Mouse (Mus musculus) MEL (cell line): Measurements from ENCODE around the gene Prkx. TPM values are rescaled to one million over a fixed set of nuclear protein-coding genes. Genes with fewer than 3 reads are reported as not detected.
A peak's percentile ranks its signal among the peaks of the same experiment; 100 is the strongest.

Experiments
- DNase-seq: peaks from one replicate; pipeline ENCODE4 v3.0.0; 2011; ENCODE audit warnings: low read depth, low spot score
- H3K27ac ChIP-seq: 2 replicates; pipeline ENCODE4 v1.5.1; 2012; ENCODE audit warnings: low read depth, mild to moderate bottlenecking, control low read depth, low read length, moderate library complexity; ENCODE audit not compliant: control insufficient read depth
- H3K27me3 ChIP-seq, 2 experiments: fragments of 150-350 bp in 1 of 2; sonication (generic) in 1 of 2; 2 replicates each; pipeline ENCODE4 v1.6.1; 2012; ENCODE audit warnings: low read length in 2 of 2, mild to moderate bottlenecking in 2 of 2, improper control_type of control experiment in 1 of 2, moderate library complexity in 1 of 2; ENCODE audit not compliant: insufficient read depth in 2 of 2, control insufficient read depth in 1 of 2
- H3K36me3 ChIP-seq, 2 experiments: 2 replicates each; pipeline ENCODE4 v1.6.1; 2012 to 2014; ENCODE audit warnings: low read length in 2 of 2, improper control_type of control experiment in 1 of 2, inconsistent platforms in 1 of 2, mild to moderate bottlenecking in 1 of 2; ENCODE audit not compliant: insufficient read depth in 2 of 2, control insufficient read depth in 1 of 2
- H3K4me1 ChIP-seq, 2 experiments: fragments of 150-350 bp in 1 of 2; sonication (generic) in 1 of 2; 2 replicates each; pipeline ENCODE4 v1.6.1; 2012; ENCODE audit warnings: low read length in 2 of 2, improper control_type of control experiment in 1 of 2, mild to moderate bottlenecking in 1 of 2; ENCODE audit not compliant: insufficient read depth in 2 of 2, control insufficient read depth in 1 of 2
- H3K4me3 ChIP-seq, 2 experiments: fragments of 150-350 bp in 1 of 2; sonication (generic) in 1 of 2; 2 replicates each; pipeline ENCODE4 v1.5.1; 2012; ENCODE audit warnings: low read depth in 2 of 2, low read length in 2 of 2, mild to moderate bottlenecking in 2 of 2, moderate library complexity in 2 of 2, control low read depth in 1 of 2, improper control_type of control experiment in 1 of 2; ENCODE audit not compliant: control insufficient read depth in 1 of 2, insufficient read depth in 1 of 2
- H3K79me2 ChIP-seq: 2 replicates; pipeline ENCODE4 v1.6.1; 2012; ENCODE audit warnings: mild to moderate bottlenecking, low read length, moderate library complexity; ENCODE audit not compliant: control insufficient read depth, poor library complexity, insufficient read depth
- H3K9ac ChIP-seq: 2 replicates; pipeline ENCODE4 v1.6.1; 2012; ENCODE audit warnings: low read depth, mild to moderate bottlenecking, control low read depth, low read length, moderate library complexity; ENCODE audit not compliant: control insufficient read depth, poor library complexity, severe bottlenecking
- H3K9me3 ChIP-seq: fragments of 150-350 bp; sonication (generic); replicated peaks from 2 replicates; pipeline ENCODE4 v1.6.1; 2012; ENCODE audit warnings: mild to moderate bottlenecking, low read length, improper control_type of control experiment, moderate library complexity; ENCODE audit not compliant: insufficient read depth
- CHD1 ChIP-seq: IDR thresholded peaks from 2 replicates; pipeline ENCODE4 v1.6.1; 2012; ENCODE audit warnings: low read depth, mild to moderate bottlenecking, inconsistent platforms, low read length, improper control_type of control experiment
- CHD2 ChIP-seq: IDR thresholded peaks from 2 replicates; pipeline ENCODE4 v1.6.1; 2011; ENCODE audit warnings: low read length, improper control_type of control experiment
- CTCF ChIP-seq, 3 experiments: IDR thresholded peaks in 2 of 3; conservative IDR thresholded peaks in 1 of 3; 2 replicates each; pipeline ENCODE4 v1.5.1; 2011 to 2012; ENCODE audit warnings: low read length in 3 of 3, low read depth in 2 of 3, mild to moderate bottlenecking in 2 of 3, improper control_type of control experiment in 1 of 3, inconsistent platforms in 1 of 3, mixed read lengths in 1 of 3, moderate library complexity in 1 of 3; ENCODE audit not compliant: control insufficient read depth in 1 of 3, insufficient read depth in 1 of 3, poor library complexity in 1 of 3, severe bottlenecking in 1 of 3
- EP300 ChIP-seq, 2 experiments: IDR thresholded peaks; 2 replicates each; pipeline ENCODE4 v1.6.1; 2011; ENCODE audit warnings: improper control_type of control experiment in 2 of 2, low read length in 2 of 2, low read depth in 1 of 2, mild to moderate bottlenecking in 1 of 2
- ETS1 ChIP-seq: IDR thresholded peaks from 2 replicates; pipeline ENCODE4 v1.6.1; 2012; ENCODE audit warnings: low read depth, mild to moderate bottlenecking, inconsistent platforms, low read length, improper control_type of control experiment, moderate library complexity
- GABPA ChIP-seq: IDR thresholded peaks from 2 replicates; pipeline ENCODE4 v1.6.1; 2012; ENCODE audit warnings: low read depth, mild to moderate bottlenecking, inconsistent platforms, low read length, improper control_type of control experiment, moderate library complexity
- JUND ChIP-seq: IDR thresholded peaks from 2 replicates; pipeline ENCODE4 v1.6.1; 2011; ENCODE audit warnings: low read depth, mild to moderate bottlenecking, improper control_type of control experiment, low read length
- KAT2A ChIP-seq: conservative IDR thresholded peaks from 2 replicates; pipeline ENCODE4 v1.6.1; 2012; ENCODE audit warnings: low read depth, low read length, improper control_type of control experiment, inconsistent platforms
- MAX ChIP-seq: IDR thresholded peaks from 2 replicates; pipeline ENCODE4 v1.6.1; 2011; ENCODE audit warnings: low read length, improper control_type of control experiment
- MAZ ChIP-seq: IDR thresholded peaks from 2 replicates; pipeline ENCODE4 v1.6.1; 2012; ENCODE audit warnings: low read depth, mild to moderate bottlenecking, inconsistent platforms, low read length, improper control_type of control experiment
- MEF2A ChIP-seq: IDR thresholded peaks from 2 replicates; pipeline ENCODE4 v1.6.1; 2014; ENCODE audit warnings: low read depth, mild to moderate bottlenecking, inconsistent platforms, low read length, improper control_type of control experiment; ENCODE audit not compliant: poor library complexity, insufficient replicate concordance, severe bottlenecking; ENCODE audit errors: extremely low read depth
- MYB ChIP-seq: IDR thresholded peaks from 2 replicates; pipeline ENCODE4 v1.6.1; 2011; ENCODE audit warnings: mild to moderate bottlenecking, low read depth, low read length, improper control_type of control experiment
- NELFE ChIP-seq: IDR thresholded peaks from 2 replicates; pipeline ENCODE4 v1.6.1; 2011; ENCODE audit warnings: low read depth, low read length, improper control_type of control experiment
- POLR2A ChIP-seq, 2 experiments: IDR thresholded peaks; 2 replicates each; pipeline ENCODE4 v1.6.1; 2011 to 2012; ENCODE audit warnings: low read length in 2 of 2, mild to moderate bottlenecking in 2 of 2, control low read depth in 1 of 2, improper control_type of control experiment in 1 of 2, low read depth in 1 of 2, moderate library complexity in 1 of 2; ENCODE audit not compliant: control insufficient read depth in 1 of 2, insufficient read depth in 1 of 2, poor library complexity in 1 of 2
- POLR2AphosphoS2 ChIP-seq: IDR thresholded peaks from 2 replicates; pipeline ENCODE4 v1.6.1; 2011; ENCODE audit warnings: low read length, improper control_type of control experiment
- POLR2AphosphoS5 ChIP-seq: IDR thresholded peaks from 2 replicates; pipeline ENCODE4 v1.6.1; 2012; ENCODE audit warnings: low read depth, borderline replicate concordance, mild to moderate bottlenecking, inconsistent platforms, low read length, moderate library complexity, mixed read lengths
- RAD21 ChIP-seq: IDR thresholded peaks from 2 replicates; pipeline ENCODE4 v1.6.1; 2011; ENCODE audit warnings: mild to moderate bottlenecking, low read depth, low read length, improper control_type of control experiment
- RCOR1 ChIP-seq: IDR thresholded peaks from 2 replicates; pipeline ENCODE4 v1.6.1; 2012; ENCODE audit warnings: low read depth, mild to moderate bottlenecking, inconsistent platforms, low read length, improper control_type of control experiment
- SIN3A ChIP-seq: IDR thresholded peaks from 2 replicates; pipeline ENCODE4 v1.6.1; 2012; ENCODE audit warnings: low read length, improper control_type of control experiment, inconsistent platforms
- SMC3 ChIP-seq: IDR thresholded peaks from 2 replicates; pipeline ENCODE4 v1.6.1; 2011; ENCODE audit warnings: low read depth, low read length, improper control_type of control experiment
- TBP ChIP-seq: IDR thresholded peaks from 2 replicates; pipeline ENCODE4 v1.8.0; 2011; ENCODE audit warnings: low read depth, low read length, improper control_type of control experiment
- USF1 ChIP-seq: IDR thresholded peaks from 2 replicates; pipeline ENCODE4 v1.6.1; 2014; ENCODE audit warnings: low read depth, mild to moderate bottlenecking, inconsistent platforms, low read length, improper control_type of control experiment, moderate library complexity
- USF2 ChIP-seq, 2 experiments: IDR thresholded peaks; 2 replicates each; pipeline ENCODE4 v1.6.1; 2011 to 2012; ENCODE audit warnings: improper control_type of control experiment in 2 of 2, low read length in 2 of 2, borderline replicate concordance in 1 of 2, inconsistent platforms in 1 of 2, low read depth in 1 of 2, mild to moderate bottlenecking in 1 of 2; ENCODE audit not compliant: insufficient read depth in 1 of 2
- ZC3H11A ChIP-seq: IDR thresholded peaks from 2 replicates; pipeline ENCODE4 v1.6.1; 2012; ENCODE audit warnings: low read depth, mild to moderate bottlenecking, inconsistent platforms, low read length, improper control_type of control experiment
- polyA plus RNA-seq, 2 experiments: library from polyadenylated mRNA; stranded (reverse) in 1 of 2; unstranded in 1 of 2; fragments of >175 nt in 1 of 2; fragments of >200 nt in 1 of 2; gene quantifications; 2 replicates each; pipeline versions ENCODE4 v1.2.1 to v1.2.4; 2012; ENCODE audit warnings: low replicate concordance in 2 of 2, low read depth in 1 of 2; ENCODE audit not compliant: insufficient read length in 2 of 2, insufficient read depth in 1 of 2, missing spikeins in 1 of 2
- total RNA-seq: library from RNA; depleted of rRNA; stranded (reverse); fragments of 300-350 nt; gene quantifications from 2 replicates; pipeline ENCODE4 v1.2.3, GENCODE M21; 2012

The Prkx gene
- total and polyA plus RNA-seq, 3 experiments = 4.3 to 6.7 TPM; not detected in 1

- TF ChIP-seq JUND (no peak), RAD21 (no peak), TBP (no peak)
- Histone ChIP-seq H3K4me3 (no peak overlapping the region), H3K27ac (no peak overlapping the region), H3K9ac (no peak overlapping the region), H3K4me1 (no peaks in the 10 kb centered on the region), H3K79me2 (no peaks in the 10 kb centered on the region), H3K27me3 (no peaks in the 10 kb centered on the region), H3K9me3 (no peaks in the 10 kb centered on the region), H3K36me3 (no peaks in the 10 kb centered on the region)
- DNase-seq = no peak
Observed at GRCm38 (mm10) chrX:77786354-77786753, 9.7 kb downstream of the Prkx start.

- H3K4me1 ChIP-seq = no peaks in the 10 kb centered on the region
- H3K27ac ChIP-seq = no peak overlapping the region
- no peaks in the 10 kb centered on the region for H3K27me3 ChIP-seq
- DNase-seq = no peak
- no peaks in the 10 kb centered on the region for H3K36me3 ChIP-seq
- no peak overlapping the region for H3K9ac ChIP-seq
- no peak for TF ChIP-seq POLR2AphosphoS2
- TF ChIP-seq POLR2AphosphoS5 = no peak
- peak; percentile 23; the same call in 1 of the 2 replicates for TF ChIP-seq RAD21
- TF ChIP-seq NELFE = no peak
- peak in 2 of 3 experiments; percentile 22 to 39; a peak in 3 of 6 replicates for TF ChIP-seq CTCF (IDR thresholded peaks at IDR 0.05 in 2 of 3, conservative IDR thresholded peaks at IDR 0.05 in 1 of 3; ENCODE audit: control insufficient read depth in 1 of 3, insufficient read depth in 1 of 3, low read depth in 2 of 3, low read length in 3 of 3, poor library complexity in 1 of 3, severe bottlenecking in 1 of 3)
- no peak for TF ChIP-seq ZC3H11A
- TF ChIP-seq SMC3 = peak; percentile 38
- no peak for TF ChIP-seq MAX
- H3K9me3 ChIP-seq = no peaks in the 10 kb centered on the region
- H3K79me2 ChIP-seq = no peaks in the 10 kb centered on the region
- no peak overlapping the region for H3K4me3 ChIP-seq
Observed at GRCm38 (mm10) chrX:77777822-77778221, 18.3 kb downstream of the Prkx start.

- no peak overlapping the region for H3K4me3 ChIP-seq
- H3K9ac ChIP-seq = no peak overlapping the region
- H3K4me1 ChIP-seq = no peaks in the 10 kb centered on the region
- H3K9me3 ChIP-seq = no peaks in the 10 kb centered on the region
- H3K27ac ChIP-seq = no peak overlapping the region
- H3K27me3 ChIP-seq = no peaks in the 10 kb centered on the region
- no peaks in the 10 kb centered on the region for H3K79me2 ChIP-seq
- H3K36me3 ChIP-seq = no peaks in the 10 kb centered on the region
- no peak for TF ChIP-seq RCOR1
- TF ChIP-seq JUND = no peak
- TF ChIP-seq MAX = no peak
- TF ChIP-seq CTCF (IDR thresholded peaks at IDR 0.05 in 2 of 3, conservative IDR thresholded peaks at IDR 0.05 in 1 of 3; ENCODE audit: control insufficient read depth in 1 of 3, insufficient read depth in 1 of 3, low read depth in 2 of 3, low read length in 3 of 3, poor library complexity in 1 of 3, severe bottlenecking in 1 of 3) = no peak
- no peak for TF ChIP-seq POLR2AphosphoS5
- TF ChIP-seq SIN3A = no peak
- TF ChIP-seq MEF2A = no peak
- no peak for TF ChIP-seq CHD2
- TF ChIP-seq MYB = no peak
- TF ChIP-seq POLR2A (IDR thresholded peaks at IDR 0.05; ENCODE audit: control insufficient read depth in 1 of 2, insufficient read depth in 1 of 2, low read depth in 1 of 2, low read length in 2 of 2, poor library complexity in 1 of 2) = no peak
- TF ChIP-seq ETS1 = no peak
- TF ChIP-seq NELFE = no peak
- no peak for TF ChIP-seq KAT2A
- no peak for TF ChIP-seq MAZ
- TF ChIP-seq GABPA = no peak
- no peak for TF ChIP-seq CHD1
- no peak for TF ChIP-seq USF1
- TF ChIP-seq EP300 (IDR thresholded peaks at IDR 0.05; ENCODE audit: low read depth in 1 of 2, low read length in 2 of 2) = no peak
- no peak for TF ChIP-seq USF2 (IDR thresholded peaks at IDR 0.05; ENCODE audit: borderline replicate concordance in 1 of 2, insufficient read depth in 1 of 2, low read depth in 1 of 2, low read length in 2 of 2)
- DNase-seq = no peak
Observed at GRCm38 (mm10) chrX:77765153-77765552, 30.9 kb downstream of the Prkx start.
